Mouse (Mus musculus) spleen, postnatal 10 days (tissue): ENCODE measurements around the gene Fah.

Experiments
- DNase-seq, 2 experiments: peaks; one replicate each; pipeline ENCODE4 v3.0.0; 2021 to 2022; ENCODE audit warnings: low spot score in 2 of 2

Fah gene

GRCm38 (mm10) chr7:84606293-84606749, at the start of gene Fah:
Gene Fah, minus strand, starts transcription at chr7:84606722.
- DNase-seq = no peak

- DNase-seq = no peak
These were observed 46.2 kb upstream of the Fah start for GRCm38 (mm10) chr7:84652740-84653139.

- DNase-seq = no peak
These were observed 45.4 kb upstream of the Fah start for GRCm38 (mm10) chr7:84651987-84652321.

- DNase-seq = peak; percentile 37 to 72
These were observed 44.9 kb upstream of the Fah start for GRCm38 (mm10) chr7:84651303-84651986.

GRCm38 (mm10) chr7:84649016-84649415, 42.5 kb upstream of the Fah start:
- no peak for DNase-seq

GRCm38 (mm10) chr7:84646256-84646655, 39.7 kb upstream of the Fah start:
- DNase-seq = no peak

- DNase-seq = no peak
These were observed 36.9 kb upstream of the Fah start for GRCm38 (mm10) chr7:84643270-84643998.

GRCm38 (mm10) chr7:84642159-84642928, 35.8 kb upstream of the Fah start:
- DNase-seq = no peak

- DNase-seq = no peak
These were observed 30.4 kb upstream of the Fah start for GRCm38 (mm10) chr7:84636939-84637338.

GRCm38 (mm10) chr7:84631878-84632277, 25.4 kb upstream of the Fah start:
- DNase-seq = no peak

GRCm38 (mm10) chr7:84623718-84624117, 17.2 kb upstream of the Fah start:
- no peak for DNase-seq

GRCm38 (mm10) chr7:84620956-84621355, 14.4 kb upstream of the Fah start:
- DNase-seq = no peak

- DNase-seq = no peak
These were observed 12.4 kb upstream of the Fah start for GRCm38 (mm10) chr7:84618951-84619350.

GRCm38 (mm10) chr7:84612445-84612844, 5.9 kb upstream of the Fah start:
- DNase-seq = no peak

GRCm38 (mm10) chr7:84611609-84612008, 5.1 kb upstream of the Fah start:
- no peak for DNase-seq

- peak; percentile 52 to 73 for DNase-seq
These were observed 724 bp downstream of the Fah start for GRCm38 (mm10) chr7:84605704-84606292.

GRCm38 (mm10) chr7:84605033-84605687, 1.4 kb downstream of the Fah start:
- no peak for DNase-seq

GRCm38 (mm10) chr7:84604501-84604900, 2.0 kb downstream of the Fah start:
- DNase-seq = no peak

GRCm38 (mm10) chr7:84601331-84601730, 5.2 kb downstream of the Fah start:
- DNase-seq = no peak

- DNase-seq = no peak
These were observed 5.9 kb downstream of the Fah start for GRCm38 (mm10) chr7:84600631-84601030.

GRCm38 (mm10) chr7:84596633-84597032, 9.9 kb downstream of the Fah start:
- DNase-seq = no peak

GRCm38 (mm10) chr7:84596002-84596401, 10.5 kb downstream of the Fah start:
- DNase-seq = no peak
